Mouse (Mus musculus): ENCODE data around the gene Spp2. TPM values are rescaled to one million over a fixed set of nuclear protein-coding genes. Genes with fewer than 3 reads are reported as not detected.
"Not testable (repeated sequence)": the region's sequence is repeated elsewhere in the genome, so short reads cannot be mapped to it uniquely, and the experiment has no call there.

Spp2 gene
- polyA plus RNA-seq, 1 experiment from 2014 or later, result 0.09 TPM

- DNase-seq (ENCODE audit: low read depth, low spot score) (no peak), ATAC-seq (no peak)
- ChIA-PET CTCF (no interaction called here), POLR2A (no interaction called here)
- in situ Hi-C loops (cut with MboI; ENCODE audit: low pct_unique_long_range_greater_than_20kb), result no loop called here
- TF ChIP-seq CTCF (IDR thresholded peaks at IDR 0.05), result no peak
- H3K27me3 ChIP-seq, result no peaks in the 10 kb centered on the region
Observed at GRCm38 (mm10) chr1:88433096-88433883, 26.5 kb downstream of the Spp2 start.

- no peaks in the 10 kb centered on the region for H3K27me3 ChIP-seq
- no peak for ATAC-seq
- TF ChIP-seq CTCF (IDR thresholded peaks at IDR 0.05), result peak; percentile 75
- POLR2A ChIA-PET, result no interaction called here
- DNase-seq (ENCODE audit: low read depth, low spot score), result no peak
- in situ Hi-C loops (cut with MboI; ENCODE audit: low pct_unique_long_range_greater_than_20kb), result no loop called here
- CTCF ChIA-PET, result no interaction called here
Observed at GRCm38 (mm10) chr1:88434057-88434456, 27.3 kb downstream of the Spp2 start.

- H3K27me3 ChIP-seq, result no peaks in the 10 kb centered on the region
- CTCF ChIA-PET, result interaction anchor here (1.1 to 1.8 kb wide), 3 partner anchors 19 to 305 kb away, joined by 3 to 4 read pairs (median 4); no protein-coding TSS in a partner anchor
- DNase-seq (ENCODE audit: low read depth, low spot score), result no peak
- in situ Hi-C loops (cut with MboI; ENCODE audit: low pct_unique_long_range_greater_than_20kb), result no loop called here
- POLR2A ChIA-PET, result interaction anchor here (0.9 kb wide), 1 partner anchor 38 kb away, joined by 3 read pairs; no protein-coding TSS in a partner anchor
- ATAC-seq, result no peak
- TF ChIP-seq CTCF (IDR thresholded peaks at IDR 0.05), result no peak
Observed at GRCm38 (mm10) chr1:88437206-88438126, 30.7 kb downstream of the Spp2 start.

GRCm38 (mm10) chr1:88443383-88443782 is 36.6 kb downstream of the Spp2 start:
- CTCF ChIA-PET, result no interaction called here
- POLR2A ChIA-PET, result no interaction called here
- no peak for TF ChIP-seq CTCF (IDR thresholded peaks at IDR 0.05)
- H3K27me3 ChIP-seq, result no peaks in the 10 kb centered on the region
- ATAC-seq (no peak), DNase-seq (ENCODE audit: low read depth, low spot score) (no peak)
- in situ Hi-C loops (cut with MboI; ENCODE audit: low pct_unique_long_range_greater_than_20kb), result no loop called here

GRCm38 (mm10) chr1:88445400-88445799 is 38.6 kb downstream of the Spp2 start:
- no peaks in the 10 kb centered on the region for H3K27me3 ChIP-seq
- in situ Hi-C loops (cut with MboI; ENCODE audit: low pct_unique_long_range_greater_than_20kb), result no loop called here
- peak; percentile 74 for TF ChIP-seq CTCF (IDR thresholded peaks at IDR 0.05)
- DNase-seq (ENCODE audit: low read depth, low spot score) (no peak), ATAC-seq (no peak)
- CTCF ChIA-PET, result interaction anchor here (0.9 to 3.0 kb wide), 2 partner anchors 11 to 257 kb away, joined by 3 to 13 read pairs; partner anchors contain the start of gene Arl4c
- POLR2A ChIA-PET, result no interaction called here

GRCm38 (mm10) chr1:88446270-88447030 is 39.7 kb downstream of the Spp2 start:
- CTCF ChIA-PET, result interaction anchor here (0.7 to 3.0 kb wide), 5 partner anchors 10 to 193 kb away, joined by 3 to 13 read pairs (median 4); no protein-coding TSS in a partner anchor
- DNase-seq (ENCODE audit: low read depth, low spot score), result no peak
- no peaks in the 10 kb centered on the region for H3K27me3 ChIP-seq
- POLR2A ChIA-PET, result interaction anchor here (0.8 kb wide), 1 partner anchor 206 kb away, joined by 3 read pairs; no protein-coding TSS in a partner anchor
- TF ChIP-seq CTCF (IDR thresholded peaks at IDR 0.05), result no peak
- no peak for ATAC-seq
- in situ Hi-C loops (cut with MboI; ENCODE audit: low pct_unique_long_range_greater_than_20kb), result no loop called here

GRCm38 (mm10) chr1:88447483-88447882 is 40.7 kb downstream of the Spp2 start:
- ATAC-seq (no peak), DNase-seq (ENCODE audit: low read depth, low spot score) (no peak)
- H3K27me3 ChIP-seq, result no peaks in the 10 kb centered on the region
- in situ Hi-C loops (cut with MboI; ENCODE audit: low pct_unique_long_range_greater_than_20kb), result no loop called here
- ChIA-PET CTCF (interaction anchor here (0.7 to 3.0 kb wide), 4 partner anchors 9 to 192 kb away, joined by 3 to 13 read pairs (median 4); no protein-coding TSS in a partner anchor), POLR2A (no interaction called here)
- TF ChIP-seq CTCF (IDR thresholded peaks at IDR 0.05), result no peak

- in situ Hi-C loops (cut with MboI; ENCODE audit: low pct_unique_long_range_greater_than_20kb); H3K27me3 ChIP-seq; DNase-seq (ENCODE audit: low read depth, low spot score); ATAC-seq; POLR2A ChIA-PET: not testable (repeated sequence)
- CTCF ChIA-PET, result interaction anchor here (3.0 kb wide), 1 partner anchor 8 kb away, joined by 13 read pairs; no protein-coding TSS in a partner anchor
Observed at GRCm38 (mm10) chr1:88448094-88448493, 41.3 kb downstream of the Spp2 start.

GRCm38 (mm10) chr1:88449741-88450140 is 43.0 kb downstream of the Spp2 start:
- TF ChIP-seq CTCF (IDR thresholded peaks at IDR 0.05), result no peak
- H3K27me3 ChIP-seq, result no peaks in the 10 kb centered on the region
- in situ Hi-C loops (cut with MboI; ENCODE audit: low pct_unique_long_range_greater_than_20kb), result no loop called here
- no peak for ATAC-seq
- POLR2A ChIA-PET, result no interaction called here
- no peak for DNase-seq (ENCODE audit: low read depth, low spot score)
- CTCF ChIA-PET, result no interaction called here

GRCm38 (mm10) chr1:88450668-88451067 is 43.9 kb downstream of the Spp2 start:
- ATAC-seq, result no peak
- H3K27me3 ChIP-seq, result no peaks in the 10 kb centered on the region
- DNase-seq (ENCODE audit: low read depth, low spot score), result no peak
- TF ChIP-seq CTCF (IDR thresholded peaks at IDR 0.05), result no peak
- in situ Hi-C loops (cut with MboI; ENCODE audit: low pct_unique_long_range_greater_than_20kb), result no loop called here
- POLR2A ChIA-PET, result no interaction called here
- CTCF ChIA-PET, result no interaction called here
